13 mouse cellular contexts compared by ENCODE assay signal in genomic region chr8:127557566-127557965, GRCm38 (mm10).
"Had no signal": no experiment of that assay in that cellular context is flagged by ENCODE, and none has a peak within 500 bp of the region (broad histone marks: within the 10 kb centered on the region; RNA-seq: fewer than 3 reads in every experiment).

No protein-coding gene starts in this region.

- H3K27ac ChIP-seq: intestine, embryonic 15.5 days; kidney, embryonic 15.5 days; left cerebral cortex, adult 2 months; liver, embryonic 15.5 days; stomach, postnatal 0 days had no signal

- DNase-seq: kidney, adult 18-20 months; kidney, postnatal 14 days; lung, adult 2 months; lung, postnatal 4 days; thymus, postnatal 14 days had no signal

- H3K36me3 ChIP-seq: intestine, embryonic 15.5 days; kidney, embryonic 15.5 days; liver, embryonic 15.5 days had no signal

- H3K9me3 ChIP-seq: intestine, embryonic 15.5 days; kidney, embryonic 15.5 days; limb, embryonic 10.5 days; liver, embryonic 15.5 days had no signal

- H3K9ac ChIP-seq: intestine, embryonic 15.5 days; kidney, embryonic 15.5 days; liver, embryonic 15.5 days had no signal

- H3K27me3 ChIP-seq: intestine, embryonic 15.5 days; kidney, embryonic 15.5 days; liver, embryonic 15.5 days had no signal

- ATAC-seq: intestine, embryonic 15.5 days; lung, postnatal 0 days had no signal

- H3K4me2 ChIP-seq: intestine, embryonic 15.5 days; kidney, embryonic 15.5 days; liver, embryonic 11.5 days; liver, embryonic 15.5 days had no signal

- H3K4me3 ChIP-seq: intestine, embryonic 15.5 days; kidney, embryonic 15.5 days; left cerebral cortex, adult 2 months; limb, embryonic 10.5 days; liver, embryonic 15.5 days had no signal
